Mouse (Mus musculus) intestine, embryonic 14.5 days (tissue): Measurements from ENCODE around the gene 4933405L10Rik. TPM values are rescaled to one million over a fixed set of nuclear protein-coding genes. Genes with fewer than 3 reads are reported as not detected.

Experiments
- ATAC-seq: fragments of 200-750 bp; cut with Nextera tagmentation; replicated peaks from 2 replicates; pipeline ENCODE4 v1.8.0; 2017; ENCODE audit warnings: low read depth, moderate number of reproducible peaks, moderate TSS enrichment, moderate library complexity; ENCODE audit not compliant: low FRiP score, low TSS enrichment
- DNase-seq: peaks from one replicate; pipeline ENCODE4 v3.0.0-alpha.2; 2018; ENCODE audit warnings: low spot score
- H3K27ac ChIP-seq: fragments of 300-500 bp; sonication (generic); 2 replicates; pipeline ENCODE4 v1.5.1; 2014; ENCODE audit warnings: low read depth, mild to moderate bottlenecking, control low read depth
- H3K27me3 ChIP-seq: fragments of 300-500 bp; sonication (generic); replicated peaks from 2 replicates; pipeline ENCODE4 v1.6.1; 2014; ENCODE audit warnings: low read length, control low read depth; ENCODE audit not compliant: control insufficient read depth, insufficient read depth
- H3K36me3 ChIP-seq: fragments of 300-500 bp; sonication (generic); 2 replicates; pipeline ENCODE4 v1.6.1; 2014; ENCODE audit warnings: low read length, control low read depth; ENCODE audit not compliant: control insufficient read depth, insufficient read depth
- H3K4me1 ChIP-seq: fragments of 300-500 bp; sonication (generic); replicated peaks from 2 replicates; pipeline ENCODE4 v1.6.1; 2014; ENCODE audit warnings: low read length, control low read depth, mixed read lengths; ENCODE audit not compliant: control insufficient read depth, insufficient read depth
- H3K4me2 ChIP-seq: fragments of 300-500 bp; sonication (generic); 2 replicates; pipeline ENCODE4 v1.6.1; 2014; ENCODE audit warnings: low read length
- H3K4me3 ChIP-seq: fragments of 300-500 bp; sonication (generic); 2 replicates; pipeline ENCODE4 v1.5.1; 2014; ENCODE audit warnings: low read depth, low read length, control low read depth, mixed read lengths
- H3K9ac ChIP-seq: fragments of 300-500 bp; sonication (generic); 2 replicates; pipeline ENCODE4 v1.6.1; 2014; ENCODE audit warnings: mild to moderate bottlenecking, low read length
- H3K9me3 ChIP-seq: fragments of 300-500 bp; sonication (generic); 2 replicates; pipeline ENCODE4 v1.6.1; 2016; ENCODE audit warnings: low read length, control low read depth; ENCODE audit not compliant: control insufficient read depth
- WGBS: fragments of 180-500 bp; shearing (Covaris S2); extraction: QIAGEN DNeasy Blood & Tissue Kit; methylation state at CpG from one replicate; pipeline ENCODE4 v1.1.7; 2014; 5-methylcytosine and 5-hydroxymethylcytosine counted together
- polyA plus RNA-seq: library from polyadenylated mRNA; unstranded; fragments of >200 nt; fragmentation: Nextera tagmentation; extraction: Ambion mirVana; gene quantifications from 2 replicates; pipeline ENCODE4 v1.2.1, GENCODE M21; 2014

4933405L10Rik gene
- polyA plus RNA-seq, 1 experiment from 2014 or later = not detected

GRCm38 (mm10) chr8:105689256-105689982 lies 18.0 kb upstream of the 4933405L10Rik start:
- peaks cover 6% of the 10 kb centered on the region for H3K4me1 ChIP-seq
- ATAC-seq (no peak), DNase-seq (no peak)
- peaks cover 4% of the 10 kb centered on the region for H3K36me3 ChIP-seq
- no peak overlapping the region for H3K9ac ChIP-seq
- no peak overlapping the region for H3K4me3 ChIP-seq
- H3K9me3 ChIP-seq = 0 out of 2 replicates have a peak, but pooled peaks cover 5% of the 10 kb centered on the region
- H3K27me3 ChIP-seq = no peaks in the 10 kb centered on the region
- no peak overlapping the region for H3K27ac ChIP-seq
- WGBS = 68% methylated on average over 35 of the region's 35 CpGs
- no peak overlapping the region for H3K4me2 ChIP-seq

GRCm38 (mm10) chr8:105689983-105690360 lies 17.5 kb upstream of the 4933405L10Rik start:
- H3K27ac ChIP-seq = no peak overlapping the region
- DNase-seq = no peak
- WGBS = 89% methylated on average over 9 of the region's 9 CpGs
- 0 out of 2 replicates have a peak, but pooled peaks cover 5% of the 10 kb centered on the region for H3K9me3 ChIP-seq
- no peak overlapping the region for H3K4me2 ChIP-seq
- 0 out of 2 replicates have a peak, but pooled peaks cover under 1% of the 10 kb centered on the region for H3K27me3 ChIP-seq
- no peak overlapping the region for H3K4me3 ChIP-seq
- H3K4me1 ChIP-seq = peaks cover 7% of the 10 kb centered on the region
- H3K36me3 ChIP-seq = no peaks in the 10 kb centered on the region
- no peak for ATAC-seq
- H3K9ac ChIP-seq = no peak overlapping the region

GRCm38 (mm10) chr8:105690978-105691377 lies 16.5 kb upstream of the 4933405L10Rik start:
- H3K36me3 ChIP-seq = no peaks in the 10 kb centered on the region
- 72% methylated on average over 14 of the region's 14 CpGs for whole genome bisulfite sequencing

GRCm38 (mm10) chr8:105692449-105693182 lies 14.8 kb upstream of the 4933405L10Rik start:
- Histone ChIP-seq H3K4me2 (no peak overlapping the region), H3K9me3 (0 out of 2 replicates have a peak, but pooled peaks cover 5% of the 10 kb centered on the region), H3K9ac (no peak overlapping the region), H3K36me3 (peaks cover 11% of the 10 kb centered on the region), H3K4me3 (no peak overlapping the region), H3K4me1 (peaks cover 7% of the 10 kb centered on the region), H3K27ac (no peak overlapping the region), H3K27me3 (0 out of 2 replicates have a peak, but pooled peaks cover 3% of the 10 kb centered on the region)
- ATAC-seq = no peak
- DNase-seq = no peak
- 94% methylated on average over 11 of the region's 11 CpGs for WGBS

More at GRCm38 (mm10) chr8:105690978-105691377, 16.5 kb upstream of the 4933405L10Rik start:
- Histone ChIP-seq H3K4me1 (peaks cover 7% of the 10 kb centered on the region), H3K9me3 (0 out of 2 replicates have a peak, but pooled peaks cover 5% of the 10 kb centered on the region), H3K4me3 (no peak overlapping the region), H3K9ac (no peak overlapping the region), H3K4me2 (no peak overlapping the region), H3K27me3 (0 out of 2 replicates have a peak, but pooled peaks cover 3% of the 10 kb centered on the region), H3K27ac (no peak overlapping the region)
- DNase-seq (no peak), ATAC-seq (no peak)

GRCm38 (mm10) chr8:105693648-105694047 lies 13.8 kb upstream of the 4933405L10Rik start:
- Histone ChIP-seq H3K9me3 (0 out of 2 replicates have a peak, but pooled peaks cover 5% of the 10 kb centered on the region), H3K36me3 (peaks cover 21% of the 10 kb centered on the region), H3K27ac (no peak overlapping the region), H3K4me3 (peak overlapping the region; percentile 37), H3K9ac (0 out of 2 replicates have a peak overlapping the region, but pooled peaks have one; percentile 20), H3K4me1 (peaks cover 7% of the 10 kb centered on the region), H3K4me2 (peak overlapping the region; percentile 94), H3K27me3 (0 out of 2 replicates have a peak, but pooled peaks cover 3% of the 10 kb centered on the region)
- WGBS = 2% methylated on average over 29 of the region's 30 CpGs
- ATAC-seq (peak; percentile 42; the same call in 1 of the 2 replicates), DNase-seq (peak; percentile 91)

GRCm38 (mm10) chr8:105694051-105694799 lies 13.2 kb upstream of the 4933405L10Rik start:
- 0 out of 2 replicates have a peak overlapping the region, but pooled peaks have one; percentile 20 for H3K9ac ChIP-seq
- 9% methylated on average over 38 of the region's 40 CpGs for WGBS
- H3K4me1 ChIP-seq = peaks cover 7% of the 10 kb centered on the region
- peak overlapping the region; percentile 37 for H3K4me3 ChIP-seq
- H3K9me3 ChIP-seq = 0 out of 2 replicates have a peak, but pooled peaks cover 5% of the 10 kb centered on the region
- no peak overlapping the region for H3K27ac ChIP-seq
- H3K36me3 ChIP-seq = peaks cover 21% of the 10 kb centered on the region
- ATAC-seq (peak; percentile 25; the same call in 1 of the 2 replicates), DNase-seq (no peak)
- H3K4me2 ChIP-seq = peak overlapping the region; percentile 94
- 0 out of 2 replicates have a peak, but pooled peaks cover 3% of the 10 kb centered on the region for H3K27me3 ChIP-seq

GRCm38 (mm10) chr8:105695080-105695780 lies 12.2 kb upstream of the 4933405L10Rik start:
- H3K4me1 ChIP-seq = peaks cover 11% of the 10 kb centered on the region
- no peak overlapping the region for H3K4me3 ChIP-seq
- DNase-seq = no peak
- H3K9me3 ChIP-seq = 0 out of 2 replicates have a peak, but pooled peaks cover 5% of the 10 kb centered on the region
- WGBS = 81% methylated on average over 30 of the region's 30 CpGs
- H3K36me3 ChIP-seq = peaks cover 21% of the 10 kb centered on the region
- no peak for ATAC-seq
- H3K9ac ChIP-seq = no peak overlapping the region
- 0 out of 2 replicates have a peak, but pooled peaks cover 3% of the 10 kb centered on the region for H3K27me3 ChIP-seq
- H3K4me2 ChIP-seq = no peak overlapping the region
- no peak overlapping the region for H3K27ac ChIP-seq
